Mouse (Mus musculus) right cerebral cortex, postnatal 14 days (tissue): ENCODE measurements around the gene Dleu7.
A peak's percentile ranks its signal among the peaks of the same experiment; 100 is the strongest.

Experiments
- DNase-seq: peaks from one replicate; pipeline ENCODE4 v3.0.0; 2022

The Dleu7 gene

GRCm38 (mm10) chr14:62292488-62293339 is at the start of gene Dleu7, which contains the start of gene Rnaseh2b:
TSS of gene Dleu7 (minus strand) at chr14:62293047.
TSS of gene Rnaseh2b (plus strand) at chr14:62292589.
- DNase-seq = peak; percentile 26

GRCm38 (mm10) chr14:62341887-62342642 is 49.2 kb upstream of the Dleu7 start:
- DNase-seq = no peak

- DNase-seq = no peak
Measured at GRCm38 (mm10) chr14:62339196-62339595, 46.3 kb upstream of the Dleu7 start.

- DNase-seq = no peak
Measured at GRCm38 (mm10) chr14:62333909-62334687, 41.3 kb upstream of the Dleu7 start.

GRCm38 (mm10) chr14:62331866-62332619 is 39.2 kb upstream of the Dleu7 start:
- DNase-seq = peak; percentile 86

- DNase-seq = no peak
Measured at GRCm38 (mm10) chr14:62331457-62331856, 38.6 kb upstream of the Dleu7 start.

- no peak for DNase-seq
Measured at GRCm38 (mm10) chr14:62329631-62330030, 36.8 kb upstream of the Dleu7 start.

GRCm38 (mm10) chr14:62328606-62329005 is 35.8 kb upstream of the Dleu7 start:
- no peak for DNase-seq

- no peak for DNase-seq
Measured at GRCm38 (mm10) chr14:62327171-62327570, 34.3 kb upstream of the Dleu7 start.

- no peak for DNase-seq
Measured at GRCm38 (mm10) chr14:62326026-62326425, 33.2 kb upstream of the Dleu7 start.

GRCm38 (mm10) chr14:62324943-62325342 is 32.1 kb upstream of the Dleu7 start:
- no peak for DNase-seq

- no peak for DNase-seq
Measured at GRCm38 (mm10) chr14:62323457-62323856, 30.6 kb upstream of the Dleu7 start.

- no peak for DNase-seq
Measured at GRCm38 (mm10) chr14:62322581-62323344, 29.9 kb upstream of the Dleu7 start.

GRCm38 (mm10) chr14:62311672-62312071 is 18.8 kb upstream of the Dleu7 start:
- DNase-seq = no peak

GRCm38 (mm10) chr14:62309026-62309425 is 16.2 kb upstream of the Dleu7 start:
- no peak for DNase-seq

- DNase-seq = no peak
Measured at GRCm38 (mm10) chr14:62307555-62307954, 14.7 kb upstream of the Dleu7 start.

- no peak for DNase-seq
Measured at GRCm38 (mm10) chr14:62300031-62300430, 7.2 kb upstream of the Dleu7 start.

- no peak for DNase-seq
Measured at GRCm38 (mm10) chr14:62298808-62299207, 6.0 kb upstream of the Dleu7 start.

GRCm38 (mm10) chr14:62292166-62292487 is 720 bp downstream of the Dleu7 start:
- DNase-seq = no peak

GRCm38 (mm10) chr14:62291406-62291987 is 1.4 kb downstream of the Dleu7 start:
- DNase-seq = no peak

- no peak for DNase-seq
Measured at GRCm38 (mm10) chr14:62288731-62289130, 4.1 kb downstream of the Dleu7 start.
